Mouse (Mus musculus) stomach, postnatal 0 days (tissue): ENCODE measurements at regions not wholly inside any gene's neighbourhood (a gene's known extent, or its start where the extent isn't known, plus 50 kb on each side); places are given as distances from the start of the nearest gene placed in this dataset.
A peak's percentile ranks its signal among the peaks of the same experiment; 100 is the strongest.

ENCODE experiments used
- ATAC-seq: fragments of 200-750 bp; cut with Nextera tagmentation; 2 replicates; pipeline ENCODE4 v1.8.0; 2017; ENCODE audit not compliant: low FRiP score, low TSS enrichment
- DNase-seq: peaks from one replicate; pipeline ENCODE4 v3.0.0-alpha.2; 2016; ENCODE audit warnings: low spot score
- H3K27ac ChIP-seq: fragments of 300-500 bp; sonication (generic); replicated peaks from 2 replicates; pipeline ENCODE4 v1.5.1; 2014; ENCODE audit warnings: mild to moderate bottlenecking, control low read depth
- H3K27me3 ChIP-seq: fragments of 300-500 bp; sonication (generic); 2 replicates; pipeline ENCODE4 v1.6.1; 2014; ENCODE audit warnings: low read length; ENCODE audit not compliant: control insufficient read depth, insufficient read depth
- H3K36me3 ChIP-seq: fragments of 300-500 bp; sonication (generic); 2 replicates; pipeline ENCODE4 v1.6.1; 2014; ENCODE audit warnings: low read length, mixed read lengths; ENCODE audit not compliant: control insufficient read depth, insufficient read depth
- H3K4me1 ChIP-seq: fragments of 300-500 bp; sonication (generic); replicated peaks from 2 replicates; pipeline ENCODE4 v1.6.1; 2014; ENCODE audit warnings: antibody characterized with exemption; ENCODE audit not compliant: control insufficient read depth, insufficient read depth
- H3K4me2 ChIP-seq: fragments of 300-500 bp; sonication (generic); replicated peaks from 2 replicates; pipeline ENCODE4 v1.6.1; 2014; ENCODE audit warnings: low read depth, mild to moderate bottlenecking, control low read depth, moderate library complexity
- H3K4me3 ChIP-seq: fragments of 300-500 bp; sonication (generic); 2 replicates; pipeline ENCODE4 v1.5.1; 2014; ENCODE audit warnings: low read depth, low read length, control low read depth
- H3K9ac ChIP-seq: fragments of 300-500 bp; sonication (generic); 2 replicates; pipeline ENCODE4 v1.6.1; 2014; ENCODE audit warnings: mild to moderate bottlenecking, low read length, control low read depth, mixed read lengths
- H3K9me3 ChIP-seq: fragments of 300-500 bp; sonication (generic); 2 replicates; pipeline ENCODE4 v1.6.1; 2016; ENCODE audit warnings: low read length; ENCODE audit not compliant: control insufficient read depth
- CTCF ChIP-seq: IDR thresholded peaks from 2 replicates; pipeline ENCODE4 v1.5.1; 2016; ENCODE audit warnings: antibody characterized with exemption, low read depth, mild to moderate bottlenecking, moderate library complexity
- EP300 ChIP-seq: optimal IDR thresholded peaks from 2 replicates; pipeline ENCODE3; 2016; ENCODE audit warnings: antibody characterized with exemption
- WGBS: fragments of 180-500 bp; shearing (Covaris S2); extraction: QIAGEN DNeasy Blood & Tissue Kit; methylation state at CpG from one replicate; pipeline ENCODE4 v1.1.7; 2014; 5-methylcytosine and 5-hydroxymethylcytosine counted together

DNA sequence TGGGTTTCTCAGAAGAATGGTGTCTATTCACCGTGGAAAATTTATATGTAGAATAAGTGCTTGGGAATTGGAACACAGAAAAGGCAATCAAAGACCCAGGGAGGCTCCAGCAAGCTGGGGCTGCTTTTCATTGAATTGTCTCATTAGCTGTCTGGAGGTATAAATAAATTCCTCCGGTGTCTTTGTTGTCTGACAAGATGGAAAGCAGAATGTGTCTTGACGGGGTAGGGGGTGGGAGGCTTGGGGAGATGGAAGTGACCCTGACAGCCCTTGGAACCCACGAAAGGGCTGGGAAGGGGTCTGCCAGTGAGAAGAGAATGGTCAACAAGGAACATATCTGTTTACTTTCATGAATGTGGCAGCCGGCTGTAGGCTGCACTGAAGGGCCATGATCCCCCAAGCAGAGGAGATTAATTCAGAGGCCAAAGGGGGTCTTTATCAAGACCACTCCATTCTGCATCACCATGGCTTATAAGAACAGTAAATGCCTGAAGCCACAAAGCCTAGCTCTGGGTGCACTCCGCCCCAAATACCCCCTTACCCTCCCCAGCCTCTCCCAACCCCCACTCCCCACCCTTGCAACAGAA is 127.2 kb upstream of the Neo1 start:
- no peak for DNase-seq
- WGBS, result 40% methylated on average over 6 of the region's 6 CpGs
- ATAC-seq, result no peak
- Histone ChIP-seq H3K27ac (no peak overlapping the region), H3K4me1 (no peaks in the 10 kb centered on the region), H3K9me3 (no peaks in the 10 kb centered on the region), H3K4me3 (no peak overlapping the region), H3K4me2 (no peak overlapping the region), H3K9ac (no peak overlapping the region), H3K36me3 (no peaks in the 10 kb centered on the region), H3K27me3 (no peaks in the 10 kb centered on the region)
- TF ChIP-seq EP300 (no peak), CTCF (no peak)

DNA sequence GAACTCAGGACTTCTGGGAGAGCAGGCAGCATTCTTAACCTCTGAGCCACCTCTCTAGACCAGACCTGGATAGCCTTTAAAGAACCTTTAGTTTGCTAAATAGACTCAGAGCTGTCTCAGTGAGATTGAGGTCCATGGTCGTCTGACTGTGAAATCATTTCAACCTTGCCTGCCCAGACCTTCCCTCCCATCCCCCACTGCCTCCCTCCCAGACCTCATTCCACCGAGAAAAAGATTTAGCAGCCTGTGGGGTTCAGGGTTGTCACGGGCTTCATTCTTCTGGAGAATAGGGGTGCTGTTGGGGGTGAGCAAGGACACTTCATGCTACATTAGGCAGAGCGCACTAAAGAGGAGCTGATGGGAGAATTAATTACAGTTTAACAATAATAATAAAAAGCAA is 126.7 kb upstream of the Neo1 start:
- H3K4me1 ChIP-seq, result no peaks in the 10 kb centered on the region
- H3K27me3 ChIP-seq, result no peaks in the 10 kb centered on the region
- 54% methylated on average over 4 of the region's 4 CpGs for WGBS
- H3K4me2 ChIP-seq, result no peak overlapping the region
- H3K4me3 ChIP-seq, result no peak overlapping the region
- no peaks in the 10 kb centered on the region for H3K36me3 ChIP-seq
- no peaks in the 10 kb centered on the region for H3K9me3 ChIP-seq
- H3K27ac ChIP-seq, result no peak overlapping the region
- no peak overlapping the region for H3K9ac ChIP-seq
- ATAC-seq, result no peak
- DNase-seq, result no peak
- no peak for TF ChIP-seq CTCF
- TF ChIP-seq EP300, result no peak

DNA sequence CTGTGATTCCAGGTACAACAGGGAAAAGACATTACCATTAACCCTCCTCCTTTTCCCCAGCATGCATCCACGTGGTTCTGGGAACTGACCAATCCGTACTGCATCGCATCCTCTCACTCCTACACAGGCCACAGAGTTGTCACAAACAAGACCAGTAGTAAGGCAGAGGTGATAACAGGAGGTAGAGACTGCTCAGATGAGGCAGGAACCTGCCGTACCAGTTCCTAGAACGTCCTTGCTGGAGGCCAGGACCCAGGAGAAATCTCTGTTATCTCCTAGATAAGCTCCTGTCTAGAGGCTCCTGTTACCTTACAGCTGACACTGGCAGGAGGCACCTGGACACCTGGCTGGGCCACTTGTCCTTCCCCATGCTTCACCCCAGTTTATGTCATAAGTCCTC is 121.4 kb upstream of the Neo1 start:
- no peaks in the 10 kb centered on the region for H3K9me3 ChIP-seq
- no peak overlapping the region for H3K9ac ChIP-seq
- no peak for TF ChIP-seq EP300
- no peak for TF ChIP-seq CTCF
- ATAC-seq, result no peak
- 56% methylated on average over 5 of the region's 5 CpGs for WGBS
- no peaks in the 10 kb centered on the region for H3K27me3 ChIP-seq
- no peak overlapping the region for H3K4me2 ChIP-seq
- no peaks in the 10 kb centered on the region for H3K36me3 ChIP-seq
- H3K4me1 ChIP-seq, result no peaks in the 10 kb centered on the region
- no peak for DNase-seq
- H3K27ac ChIP-seq, result no peak overlapping the region
- H3K4me3 ChIP-seq, result no peak overlapping the region

DNA sequence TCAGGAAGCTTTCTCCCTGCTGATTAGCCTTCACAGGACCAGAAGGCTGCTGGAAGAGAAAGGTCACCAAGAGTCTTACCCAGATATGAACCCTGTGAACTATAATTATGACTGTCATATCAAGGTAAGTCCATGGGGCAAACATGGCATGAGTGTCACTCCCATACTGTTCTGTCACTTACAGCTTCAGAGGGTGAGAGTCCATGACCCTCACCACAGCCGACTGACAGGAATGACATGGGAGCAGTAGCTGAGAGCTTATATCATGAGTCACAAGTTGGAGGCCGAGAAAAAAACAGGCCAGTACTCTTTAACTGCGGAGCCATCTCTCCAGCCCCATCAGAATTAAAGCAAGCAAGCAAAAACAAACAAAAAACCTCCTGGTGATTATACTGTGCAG is 117.7 kb upstream of the Neo1 start:
- no peak overlapping the region for H3K4me2 ChIP-seq
- H3K4me3 ChIP-seq, result no peak overlapping the region
- H3K27ac ChIP-seq, result no peak overlapping the region
- H3K4me1 ChIP-seq, result no peaks in the 10 kb centered on the region
- H3K9ac ChIP-seq, result no peak overlapping the region
- no peaks in the 10 kb centered on the region for H3K27me3 ChIP-seq
- no peak for TF ChIP-seq CTCF
- no peak for TF ChIP-seq EP300
- WGBS, result 43% methylated on average over 3 of the region's 3 CpGs
- H3K9me3 ChIP-seq, result no peaks in the 10 kb centered on the region
- H3K36me3 ChIP-seq, result no peaks in the 10 kb centered on the region
- ATAC-seq (peak; percentile 81), DNase-seq (peak; percentile 21)

DNA sequence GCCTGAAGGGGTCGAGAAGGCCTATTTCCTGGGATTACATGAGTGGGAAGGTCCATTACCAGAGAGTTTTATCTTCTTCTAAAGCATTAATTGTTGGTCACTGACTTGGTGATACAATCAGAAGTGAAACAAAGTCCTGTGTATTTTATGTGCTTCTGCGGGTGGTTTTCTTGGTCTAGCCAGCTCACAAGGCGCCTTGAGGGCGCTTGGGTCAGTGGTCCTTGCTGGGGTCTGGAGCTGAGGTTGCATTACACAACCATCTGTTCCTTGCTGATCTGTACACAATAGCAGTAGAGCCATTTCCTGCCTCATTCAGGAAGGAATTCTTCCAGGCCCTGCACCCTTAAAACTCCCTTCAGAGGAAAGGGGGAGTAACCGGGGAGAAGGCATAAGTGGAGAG is 116.9 kb upstream of the Neo1 start:
- 68% methylated on average over 5 of the region's 5 CpGs for WGBS
- Histone ChIP-seq H3K9me3 (no peaks in the 10 kb centered on the region), H3K9ac (no peak overlapping the region), H3K4me2 (no peak overlapping the region), H3K36me3 (no peaks in the 10 kb centered on the region), H3K4me1 (no peaks in the 10 kb centered on the region), H3K4me3 (no peak overlapping the region), H3K27ac (no peak overlapping the region), H3K27me3 (no peaks in the 10 kb centered on the region)
- ATAC-seq, result no peak
- DNase-seq, result no peak
- TF ChIP-seq EP300, result no peak
- no peak for TF ChIP-seq CTCF

DNA sequence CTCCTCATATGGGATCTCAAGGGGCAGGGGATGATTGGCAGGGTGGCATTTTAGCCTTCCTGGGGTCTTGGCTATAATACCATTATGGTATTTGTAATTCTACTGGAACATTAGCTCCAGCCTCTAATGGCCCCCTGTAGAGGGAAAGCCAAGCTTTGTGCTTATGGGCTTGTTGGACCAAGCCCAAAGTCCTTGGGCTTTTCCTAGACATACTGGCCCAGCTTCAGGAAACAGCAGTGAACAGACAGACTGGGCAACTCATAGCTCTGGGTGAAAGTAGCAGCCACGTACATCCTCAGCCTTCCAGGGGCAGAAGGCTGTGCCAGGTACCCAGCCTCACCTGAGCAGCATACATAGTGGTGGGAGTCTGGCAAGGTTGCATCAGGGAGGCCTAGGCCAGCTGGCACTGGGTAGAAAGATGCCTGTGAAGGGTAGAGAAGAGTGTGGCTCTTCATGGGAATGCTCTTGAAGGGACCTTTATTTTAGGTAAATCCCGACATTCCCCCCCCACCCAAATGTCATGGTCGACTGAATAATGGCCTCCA is 108.1 kb upstream of the Neo1 start:
- DNase-seq, result no peak
- WGBS, result 74% methylated on average over 3 of the region's 3 CpGs
- ATAC-seq, result 0 out of 2 replicates have a peak, but pooled peaks have one; percentile 32
- no peak for TF ChIP-seq EP300
- no peak for TF ChIP-seq CTCF
- H3K9ac ChIP-seq, result no peak overlapping the region
- no peak overlapping the region for H3K27ac ChIP-seq
- H3K36me3 ChIP-seq, result no peaks in the 10 kb centered on the region
- no peaks in the 10 kb centered on the region for H3K9me3 ChIP-seq
- H3K4me3 ChIP-seq, result no peak overlapping the region
- no peak overlapping the region for H3K4me2 ChIP-seq
- H3K4me1 ChIP-seq, result no peaks in the 10 kb centered on the region
- no peaks in the 10 kb centered on the region for H3K27me3 ChIP-seq
